Mouse (Mus musculus): ENCODE results near the gene Otulin. TPM values are rescaled to one million over a fixed set of nuclear protein-coding genes. Genes with fewer than 3 reads are reported as not detected.

The Otulin gene
- total and polyA plus RNA-seq, 3 experiments: 40.0 to 84.8 (median 80.2) TPM

DNA sequence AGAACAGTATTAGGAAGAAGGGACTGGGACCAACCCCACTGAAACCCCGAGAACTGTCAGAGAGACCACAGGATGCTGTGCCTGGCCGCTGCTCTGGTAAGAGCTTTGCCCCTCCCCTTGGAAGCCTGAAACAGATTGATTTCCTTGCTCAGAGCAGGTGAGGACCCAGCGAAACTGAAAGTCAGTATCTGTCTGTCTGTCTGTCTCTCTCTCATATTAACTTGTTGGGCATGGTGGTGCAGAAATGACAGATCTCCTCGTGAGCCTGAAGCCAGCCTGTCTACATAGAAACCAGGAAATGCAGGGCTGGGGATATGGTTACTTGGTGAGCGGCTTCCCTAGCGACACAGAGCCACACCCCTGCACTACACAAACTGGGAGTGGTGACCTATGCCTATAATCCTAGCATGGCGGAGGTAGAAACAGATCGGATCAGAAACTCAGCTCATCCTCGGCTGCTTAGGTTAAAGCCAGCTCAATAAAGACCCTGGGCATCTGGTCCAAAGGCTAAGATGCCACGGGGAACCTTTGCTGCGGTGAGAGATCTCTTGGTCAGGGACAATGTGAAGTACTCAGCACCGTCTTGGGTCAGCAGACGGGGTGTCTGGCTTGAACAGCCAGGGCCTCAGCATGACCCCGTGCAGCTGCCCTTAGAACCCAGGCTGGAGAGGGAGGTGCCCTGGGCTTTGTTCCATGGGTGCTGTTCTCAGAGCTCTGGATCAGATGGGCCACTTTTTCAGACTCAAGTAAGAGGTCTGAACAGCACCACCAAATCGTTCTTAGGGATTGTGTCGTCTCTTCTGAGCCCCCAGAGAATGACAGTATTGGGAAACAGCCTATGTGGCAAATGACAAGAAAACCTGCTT lies 52.3 kb downstream of the Otulin start:
- peak overlapping the region in 2 of 3 experiments; percentile 10 to 34 for H3K4me3 ChIP-seq (replicated peaks in 1 of 3; ENCODE audit: low read depth in 2 of 3, low read length in 2 of 3, poor library complexity in 1 of 3)
- no peak overlapping the region for H3K9ac ChIP-seq (ENCODE audit: insufficient read depth, low read depth)
- no peak for DNase-seq (ENCODE audit: extremely low read depth)
- H3K79me2 ChIP-seq (replicated peaks; ENCODE audit: control insufficient read depth, extremely low read depth, insufficient read depth, poor library complexity, severe bottlenecking): no peaks in the 10 kb centered on the region
- H3K4me1 ChIP-seq (ENCODE audit: control insufficient read depth in 1 of 2, insufficient read depth in 2 of 2): peaks cover 9 to 26% of the 10 kb centered on the region in 2 experiments; a peak in 3 of 4 replicates
- in situ Hi-C loops (cut with MboI; ENCODE audit: low pct_ligation_motif_present, low pct_unique_long_range_greater_than_20kb, low sequenced_read_pairs) (no loop called here), dilution Hi-C loops (cut with MboI; ENCODE audit: extremely low pct_ligation_motif_present, extremely low pct_unique_long_range_greater_than_20kb, low sequenced_read_pairs) (no loop called here)
- peaks cover 0 to 47% of the 10 kb centered on the region in 2 experiments for H3K36me3 ChIP-seq (replicated peaks in 1 of 2; ENCODE audit: control insufficient read depth in 1 of 2, insufficient read depth in 1 of 2, low read length in 1 of 2)
- H3K27me3 ChIP-seq (replicated peaks): no peaks in the 10 kb centered on the region
- peak overlapping the region; percentile 9; the same call in 1 of the 2 replicates for H3K4me2 ChIP-seq (ENCODE audit: insufficient read depth, low read depth, poor library complexity, severe bottlenecking)
- no peaks in the 10 kb centered on the region for H3K9me3 ChIP-seq (replicated peaks; ENCODE audit: low read length)
- TF ChIP-seq SMC3 (IDR thresholded peaks at IDR 0.05; ENCODE audit: low read depth, low read length): no peak
- TF ChIP-seq ELF1 (IDR thresholded peaks at IDR 0.05; ENCODE audit: low read depth, low read length): peak; percentile 50
- TF ChIP-seq MEF2A (IDR thresholded peaks at IDR 0.05; ENCODE audit: borderline replicate concordance, low read depth, low read length): no peak
- TF ChIP-seq BHLHE40 (IDR thresholded peaks at IDR 0.05; ENCODE audit: low read depth, low read length): peak; percentile 59
- TF ChIP-seq MAFK (IDR thresholded peaks at IDR 0.05; ENCODE audit: insufficient replicate concordance, low read length): no peak
- H3K27ac ChIP-seq (ENCODE audit: insufficient read depth, low read depth): no peak overlapping the region

GRCm38 (mm10) chr15:27576886-27577285 lies 53.6 kb downstream of the Otulin start:
- Histone ChIP-seq H3K36me3 (replicated peaks in 1 of 2; ENCODE audit: control insufficient read depth in 1 of 2, insufficient read depth in 1 of 2, low read length in 1 of 2) (peaks cover 0 to 50% of the 10 kb centered on the region in 2 experiments), H3K79me2 (replicated peaks; ENCODE audit: control insufficient read depth, extremely low read depth, insufficient read depth, poor library complexity, severe bottlenecking) (no peaks in the 10 kb centered on the region), H3K9me3 (replicated peaks; ENCODE audit: low read length) (no peaks in the 10 kb centered on the region), H3K27me3 (replicated peaks) (no peaks in the 10 kb centered on the region), H3K4me3 (replicated peaks in 1 of 3; ENCODE audit: low read depth in 2 of 3, low read length in 2 of 3, poor library complexity in 1 of 3) (no peak overlapping the region), H3K9ac (ENCODE audit: insufficient read depth, low read depth) (no peak overlapping the region), H3K4me2 (ENCODE audit: insufficient read depth, low read depth, poor library complexity, severe bottlenecking) (no peak overlapping the region), H3K27ac (ENCODE audit: insufficient read depth, low read depth) (no peak overlapping the region), H3K4me1 (ENCODE audit: control insufficient read depth in 1 of 2, insufficient read depth in 2 of 2) (peaks cover 9 to 31% of the 10 kb centered on the region in 2 experiments; a peak in 3 of 4 replicates)
- no peak for DNase-seq (ENCODE audit: extremely low read depth)
- TF ChIP-seq MEF2A (IDR thresholded peaks at IDR 0.05; ENCODE audit: borderline replicate concordance, low read depth, low read length) (no peak), POLR2A (IDR thresholded peaks at IDR 0.05; ENCODE audit: low read depth, low read length) (no peak), IRF4 (IDR thresholded peaks at IDR 0.05; ENCODE audit: low read depth, low read length) (no peak), ZKSCAN1 (IDR thresholded peaks at IDR 0.05; ENCODE audit: borderline replicate concordance, low read depth, low read length) (no peak), MXI1 (IDR thresholded peaks at IDR 0.05; ENCODE audit: low read depth, low read length) (no peak), RCOR1 (conservative IDR thresholded peaks at IDR 0.05; ENCODE audit: low read depth, low read length) (no peak), ZC3H11A (IDR thresholded peaks at IDR 0.05; ENCODE audit: low read depth, low read length) (no peak)
- dilution Hi-C loops (cut with MboI; ENCODE audit: extremely low pct_ligation_motif_present, extremely low pct_unique_long_range_greater_than_20kb, low sequenced_read_pairs) (no loop called here), in situ Hi-C loops (cut with MboI; ENCODE audit: low pct_ligation_motif_present, low pct_unique_long_range_greater_than_20kb, low sequenced_read_pairs) (no loop called here)

DNA sequence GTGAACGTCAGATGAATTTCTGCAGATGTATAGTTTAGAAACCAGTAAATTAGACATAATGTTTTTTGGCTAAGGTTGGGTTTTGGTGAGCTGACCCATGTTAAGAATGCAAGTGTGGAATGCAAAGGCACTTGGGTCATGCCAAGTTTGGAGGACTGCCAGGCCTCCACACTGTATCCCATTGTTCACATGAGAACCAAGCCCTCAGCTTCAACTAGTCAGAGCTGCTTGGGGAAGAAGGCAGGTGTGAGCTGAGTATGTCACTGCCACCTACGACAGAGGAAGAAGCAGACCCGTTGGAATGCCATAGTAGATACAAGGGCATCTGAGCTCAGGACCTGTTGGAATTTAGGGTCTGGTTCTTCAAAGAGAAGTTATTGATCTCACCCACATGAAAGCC lies 54.6 kb downstream of the Otulin start:
- TF ChIP-seq BHLHE40 (IDR thresholded peaks at IDR 0.05; ENCODE audit: low read depth, low read length) (no peak), RAD21 (IDR thresholded peaks at IDR 0.05; ENCODE audit: low read depth, low read length) (no peak)
- Histone ChIP-seq H3K4me1 (ENCODE audit: control insufficient read depth in 1 of 2, insufficient read depth in 2 of 2) (peaks cover 9 to 31% of the 10 kb centered on the region in 2 experiments; a peak in 3 of 4 replicates), H3K27ac (ENCODE audit: insufficient read depth, low read depth) (no peak overlapping the region), H3K36me3 (replicated peaks in 1 of 2; ENCODE audit: control insufficient read depth in 1 of 2, insufficient read depth in 1 of 2, low read length in 1 of 2) (peaks cover 0 to 48% of the 10 kb centered on the region in 2 experiments), H3K4me3 (replicated peaks in 1 of 3; ENCODE audit: low read depth in 2 of 3, low read length in 2 of 3, poor library complexity in 1 of 3) (no peak overlapping the region), H3K27me3 (replicated peaks) (no peaks in the 10 kb centered on the region), H3K9me3 (replicated peaks; ENCODE audit: low read length) (no peaks in the 10 kb centered on the region), H3K4me2 (ENCODE audit: insufficient read depth, low read depth, poor library complexity, severe bottlenecking) (no peak overlapping the region), H3K79me2 (replicated peaks; ENCODE audit: control insufficient read depth, extremely low read depth, insufficient read depth, poor library complexity, severe bottlenecking) (no peaks in the 10 kb centered on the region), H3K9ac (ENCODE audit: insufficient read depth, low read depth) (no peak overlapping the region)
- DNase-seq (ENCODE audit: extremely low read depth): no peak
- in situ Hi-C loops (cut with MboI; ENCODE audit: low pct_ligation_motif_present, low pct_unique_long_range_greater_than_20kb, low sequenced_read_pairs) (no loop called here), dilution Hi-C loops (cut with MboI; ENCODE audit: extremely low pct_ligation_motif_present, extremely low pct_unique_long_range_greater_than_20kb, low sequenced_read_pairs) (no loop called here)
